Mouse (Mus musculus) erythroblast, embryonic 14.5 days (primary cell): ENCODE results near the gene Prkn.

Source experiments
- GATA1 ChIP-seq: IDR thresholded peaks from 2 replicates; pipeline ENCODE4 v1.6.1; 2012; ENCODE audit warnings: low read length, inconsistent platforms, mixed read lengths
- TAL1 ChIP-seq: IDR thresholded peaks from 3 replicates; pipeline ENCODE4 v1.6.1; 2012; ENCODE audit warnings: low read length, inconsistent platforms, mixed read lengths

DNA sequence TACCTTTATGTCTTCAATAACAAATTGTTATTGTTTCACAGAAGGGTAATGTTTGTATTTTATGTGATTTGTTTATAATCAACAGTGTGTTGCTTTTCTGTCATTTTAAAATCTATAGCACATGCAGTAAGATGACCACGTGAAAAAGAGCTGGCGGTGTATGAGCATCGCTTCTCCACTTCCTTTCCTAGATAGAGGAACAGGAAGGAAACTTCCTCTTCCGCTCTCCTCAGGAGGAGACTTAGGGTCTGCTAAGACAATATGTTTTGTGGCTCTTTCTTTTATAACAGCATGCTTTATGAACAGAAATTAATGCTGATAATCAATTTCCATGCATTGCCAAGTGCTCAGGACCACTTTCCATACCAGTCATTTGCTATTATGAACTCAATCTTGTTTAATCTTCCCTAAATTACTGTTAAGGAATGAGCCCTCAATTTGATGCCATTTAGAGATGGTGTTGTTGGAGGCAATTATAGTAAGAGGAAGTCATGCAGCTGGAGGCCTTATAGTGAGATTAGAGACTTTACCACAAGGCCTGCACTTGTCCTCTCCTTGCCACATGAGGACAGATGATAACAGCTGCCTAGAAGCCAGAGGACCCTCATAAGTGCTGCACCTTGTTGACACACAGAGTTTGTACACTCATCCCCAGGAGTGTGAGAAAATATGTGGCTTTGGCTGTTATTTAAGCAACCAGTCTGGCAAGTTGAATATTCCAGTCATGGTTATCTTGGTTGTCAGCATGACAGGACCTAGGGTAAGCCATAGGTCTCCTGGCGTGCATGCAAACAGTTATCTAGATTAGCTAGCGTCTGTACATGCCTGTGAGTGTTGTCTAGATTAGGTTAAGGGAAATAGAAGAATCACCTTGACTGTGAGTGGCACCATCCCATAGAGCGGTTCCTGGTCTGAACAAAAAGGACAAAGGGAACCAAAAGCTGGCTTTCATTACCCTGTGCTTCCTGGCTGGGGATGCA is 34.3 kb downstream of the Prkn start:
- TF ChIP-seq GATA1 (no peak), TAL1 (no peak)
